Mouse (Mus musculus): ENCODE results near the gene Cd164. TPM values are rescaled to one million over a fixed set of nuclear protein-coding genes. Genes with fewer than 3 reads are reported as not detected.

Gene Cd164
- polyA plus RNA-seq, 1 experiment from 2014 or later: 180 TPM

DNA sequence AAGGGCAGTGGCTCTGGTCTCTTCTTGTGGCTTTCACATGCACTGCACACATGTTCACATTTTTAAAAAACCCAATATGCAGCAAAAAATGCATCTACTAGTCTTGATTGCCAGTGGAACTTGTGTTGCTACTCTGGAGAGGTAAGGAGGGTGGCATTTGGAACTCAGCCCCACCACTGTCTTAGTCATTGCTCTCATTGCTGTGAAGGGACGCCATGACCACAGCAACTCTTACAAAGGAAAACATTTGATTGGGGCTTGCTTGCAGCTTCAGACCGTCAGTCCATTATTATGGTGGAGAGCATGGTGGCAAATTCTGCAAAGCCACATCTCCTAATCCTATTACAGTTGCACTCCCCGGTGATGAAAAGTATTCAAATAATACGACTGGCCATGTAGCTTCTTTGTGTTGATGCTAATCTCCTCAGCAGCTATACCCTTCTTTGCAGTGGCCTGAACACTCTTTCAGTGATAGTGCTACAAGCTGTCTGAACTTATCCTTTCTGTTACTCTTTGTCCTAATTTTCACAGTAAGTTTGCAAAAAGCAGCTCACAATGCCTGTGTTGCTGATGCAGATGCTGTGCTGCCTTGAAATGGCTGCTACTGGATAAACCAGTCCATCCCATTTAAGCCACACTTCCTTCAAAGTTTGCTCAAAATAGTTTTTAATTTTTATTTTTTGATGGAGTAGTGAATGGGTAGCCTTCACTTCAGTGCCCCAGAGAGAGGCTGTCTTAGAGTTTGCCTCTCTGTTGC, 18.2 kb downstream of the Cd164 start:
- no peaks in the 10 kb centered on the region for H3K9me3 ChIP-seq (replicated peaks)
- WGBS: 94% methylated on average over 4 of the region's 4 CpGs
- no peak overlapping the region for H3K4me2 ChIP-seq
- no peak overlapping the region for H3K4me3 ChIP-seq (replicated peaks)
- H3K36me3 ChIP-seq: peaks cover 62% of the 10 kb centered on the region
- H3K9ac ChIP-seq: no peak overlapping the region
- no peaks in the 10 kb centered on the region for H3K27me3 ChIP-seq
- no peak for ATAC-seq (replicated peaks; ENCODE audit: low FRiP score)
- no peaks in the 10 kb centered on the region for H3K4me1 ChIP-seq
- no peak overlapping the region for H3K27ac ChIP-seq

DNA sequence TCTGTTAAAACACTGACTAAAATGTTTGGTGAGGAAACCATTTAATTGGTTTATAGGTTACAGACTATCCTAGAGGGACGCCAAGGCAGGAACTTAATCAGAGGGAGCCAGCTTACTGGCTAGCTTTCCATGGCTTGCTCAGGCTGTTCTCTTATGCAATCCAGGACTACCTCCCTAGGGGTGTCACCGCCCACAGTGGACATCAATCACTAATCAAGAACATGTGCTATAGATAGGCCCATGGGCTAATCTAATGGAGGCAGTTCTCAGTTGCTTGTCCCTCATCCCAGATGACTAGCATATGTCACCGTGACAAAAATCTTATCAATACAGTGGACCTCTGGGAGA, 18.7 kb downstream of the Cd164 start:
- no peaks in the 10 kb centered on the region for H3K4me1 ChIP-seq
- H3K4me2 ChIP-seq: no peak overlapping the region
- H3K27me3 ChIP-seq: no peaks in the 10 kb centered on the region
- 92% methylated on average over 3 of the region's 3 CpGs for WGBS
- no peaks in the 10 kb centered on the region for H3K9me3 ChIP-seq (replicated peaks)
- H3K27ac ChIP-seq: no peak overlapping the region
- H3K4me3 ChIP-seq (replicated peaks): no peak overlapping the region
- no peak overlapping the region for H3K9ac ChIP-seq
- ATAC-seq (replicated peaks; ENCODE audit: low FRiP score): no peak
- peaks cover 56% of the 10 kb centered on the region for H3K36me3 ChIP-seq

DNA sequence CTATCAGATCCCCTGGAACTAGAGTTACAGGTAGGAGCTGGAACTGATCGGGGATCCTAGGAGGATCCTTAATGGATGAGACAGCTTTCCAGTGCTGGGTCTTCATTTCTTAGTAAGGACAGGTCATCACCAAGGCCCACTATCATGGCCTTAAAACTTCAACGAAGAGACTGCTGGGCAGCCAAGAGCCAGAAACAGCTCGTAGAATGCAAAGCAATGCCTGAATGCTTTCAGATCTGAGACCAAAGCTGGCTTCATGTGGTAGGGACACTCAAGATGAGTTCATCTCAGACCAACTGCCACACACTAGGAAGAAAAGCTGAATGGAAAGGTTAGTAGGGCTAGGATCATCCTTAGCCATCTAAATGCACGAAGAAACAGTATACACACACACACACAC, 19.8 kb downstream of the Cd164 start:
- no peak for ATAC-seq (replicated peaks; ENCODE audit: low FRiP score)
- peaks cover 46% of the 10 kb centered on the region for H3K36me3 ChIP-seq
- 88% methylated on average over 4 of the region's 4 CpGs for WGBS

DNA sequence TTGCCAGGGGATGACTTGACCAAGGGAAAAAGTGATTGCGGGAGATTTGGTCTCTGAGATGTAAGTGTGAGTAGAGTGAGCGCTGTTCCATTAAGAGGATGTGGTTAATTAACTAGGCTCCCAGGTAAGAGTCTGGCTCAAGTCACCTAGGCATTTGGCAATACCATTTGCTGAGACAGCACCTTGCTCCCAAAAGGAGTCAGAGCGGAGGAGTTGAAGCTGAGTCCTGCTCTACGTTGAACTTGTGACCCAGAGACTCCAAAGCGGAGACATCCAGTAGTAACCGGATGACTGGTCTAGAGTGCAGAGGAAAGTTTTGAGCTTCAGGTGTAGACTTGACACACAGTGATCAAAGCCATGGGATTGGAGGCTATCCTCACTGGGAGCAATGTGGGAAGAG, 22.8 kb downstream of the Cd164 start:
- WGBS: 88% methylated on average over 6 of the region's 6 CpGs
- Histone ChIP-seq H3K9me3 (replicated peaks) (no peaks in the 10 kb centered on the region), H3K9ac (no peak overlapping the region), H3K4me3 (replicated peaks) (no peak overlapping the region), H3K4me2 (no peak overlapping the region), H3K27me3 (no peaks in the 10 kb centered on the region), H3K4me1 (peaks cover 10% of the 10 kb centered on the region), H3K36me3 (peaks cover 19% of the 10 kb centered on the region), H3K27ac (no peak overlapping the region)
- ATAC-seq (replicated peaks; ENCODE audit: low FRiP score): no peak

More for the DNA sequence above, 19.8 kb downstream of the Cd164 start:
- Histone ChIP-seq H3K4me1 (no peaks in the 10 kb centered on the region), H3K4me3 (replicated peaks) (no peak overlapping the region), H3K9ac (no peak overlapping the region), H3K4me2 (no peak overlapping the region), H3K27ac (no peak overlapping the region), H3K9me3 (replicated peaks) (no peaks in the 10 kb centered on the region), H3K27me3 (no peaks in the 10 kb centered on the region)

DNA sequence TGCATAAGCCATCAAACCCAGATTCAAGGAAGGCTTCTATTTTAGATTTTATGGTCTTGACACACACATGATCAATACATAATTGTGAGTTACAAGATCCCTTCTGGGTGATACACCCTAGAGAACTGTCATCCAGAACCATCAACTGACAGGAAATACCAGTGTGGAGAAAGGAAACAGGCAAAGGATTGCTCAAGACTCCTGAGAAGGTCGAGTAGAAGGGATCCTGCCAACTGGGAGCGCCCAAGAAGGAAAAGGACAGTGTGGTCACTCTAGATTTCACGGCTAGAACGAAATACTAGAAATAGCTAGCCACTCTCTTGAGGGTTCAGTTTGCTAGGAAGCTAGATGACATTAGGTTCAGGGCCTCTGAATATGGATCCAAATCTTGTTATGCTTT, 24.2 kb downstream of the Cd164 start:
- H3K9ac ChIP-seq: no peak overlapping the region
- H3K4me1 ChIP-seq: peaks cover 10% of the 10 kb centered on the region
- H3K4me3 ChIP-seq (replicated peaks): no peak overlapping the region
- no peak for ATAC-seq (replicated peaks; ENCODE audit: low FRiP score)
- 82% methylated on average over 4 of the region's 4 CpGs for WGBS
- H3K27me3 ChIP-seq: no peaks in the 10 kb centered on the region
- 0 out of 2 replicates have a peak, but pooled peaks cover 9% of the 10 kb centered on the region for H3K36me3 ChIP-seq
- H3K9me3 ChIP-seq (replicated peaks): 0 out of 2 replicates have a peak, but pooled peaks cover under 1% of the 10 kb centered on the region
- H3K27ac ChIP-seq: no peak overlapping the region
- H3K4me2 ChIP-seq: no peak overlapping the region

DNA sequence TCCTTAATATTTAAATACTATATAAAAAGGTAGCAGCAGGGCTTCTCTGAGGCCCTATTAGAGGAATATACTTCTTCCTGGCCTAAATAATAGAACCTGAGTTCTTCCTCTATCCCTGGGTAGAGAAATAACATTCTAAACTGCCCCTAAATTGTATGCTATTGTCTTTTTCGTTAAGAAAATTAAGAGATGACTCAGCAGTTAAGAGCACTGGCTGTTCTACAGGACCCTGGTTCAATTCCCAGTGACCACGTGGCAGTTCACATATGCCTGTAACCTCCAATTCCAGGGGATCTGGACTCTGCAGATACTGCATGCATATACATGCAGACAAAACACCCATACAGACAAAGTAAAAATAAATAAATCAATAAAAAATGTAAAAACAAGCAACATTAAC, 24.6 kb downstream of the Cd164 start:
- Histone ChIP-seq H3K9ac (no peak overlapping the region), H3K4me3 (replicated peaks) (no peak overlapping the region), H3K9me3 (replicated peaks) (0 out of 2 replicates have a peak, but pooled peaks cover 3% of the 10 kb centered on the region), H3K27me3 (no peaks in the 10 kb centered on the region), H3K4me2 (no peak overlapping the region), H3K36me3 (0 out of 2 replicates have a peak, but pooled peaks cover 9% of the 10 kb centered on the region), H3K27ac (no peak overlapping the region), H3K4me1 (peaks cover 10% of the 10 kb centered on the region)
- no peak for ATAC-seq (replicated peaks; ENCODE audit: low FRiP score)
- 73% methylated on average over 2 of the region's 2 CpGs for WGBS

DNA sequence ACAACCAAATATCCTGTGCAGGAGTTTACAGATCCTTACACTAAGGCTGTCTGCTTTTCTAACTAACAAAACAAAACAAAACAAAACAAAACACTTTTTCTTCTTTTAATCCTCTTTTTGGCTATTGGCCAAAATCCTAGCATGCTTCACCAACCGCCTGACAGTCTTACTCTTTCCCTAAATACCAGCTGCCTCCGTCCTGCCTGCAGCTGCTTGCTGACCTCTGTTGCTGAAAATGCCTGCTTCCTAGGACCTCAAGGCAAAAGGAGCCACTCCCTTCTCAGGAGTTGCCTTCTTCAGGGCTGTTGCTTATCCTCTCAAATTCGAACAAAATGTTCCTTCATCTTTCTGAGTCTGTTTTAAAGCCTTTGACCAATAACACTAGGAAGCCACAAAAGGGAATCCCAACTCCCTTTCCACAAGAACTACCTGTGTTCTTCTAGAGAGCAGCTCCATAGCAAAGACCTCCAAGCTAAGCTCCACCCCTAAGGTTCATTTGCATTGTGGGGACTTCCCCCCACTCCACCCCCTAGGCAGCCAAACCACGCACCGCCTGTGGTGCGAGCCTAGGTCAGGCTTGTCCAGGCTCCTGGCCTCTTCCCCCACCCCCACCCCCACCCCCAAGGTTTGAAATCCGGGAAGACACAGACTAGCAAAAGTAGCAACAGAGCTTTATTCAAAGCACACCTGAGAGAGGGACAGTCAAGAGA, 25.4 kb downstream of the Cd164 start:
- Histone ChIP-seq H3K4me1 (peaks cover 10% of the 10 kb centered on the region), H3K9me3 (replicated peaks) (peaks cover 6% of the 10 kb centered on the region; the same call in 1 of the 2 replicates), H3K9ac (no peak overlapping the region), H3K27ac (no peak overlapping the region), H3K36me3 (0 out of 2 replicates have a peak, but pooled peaks cover 3% of the 10 kb centered on the region), H3K4me2 (no peak overlapping the region; the same call in 1 of the 2 replicates), H3K27me3 (no peaks in the 10 kb centered on the region), H3K4me3 (replicated peaks) (no peak overlapping the region)
- WGBS: 12% methylated on average over 7 of the region's 7 CpGs
- ATAC-seq (replicated peaks; ENCODE audit: low FRiP score): no peak

DNA sequence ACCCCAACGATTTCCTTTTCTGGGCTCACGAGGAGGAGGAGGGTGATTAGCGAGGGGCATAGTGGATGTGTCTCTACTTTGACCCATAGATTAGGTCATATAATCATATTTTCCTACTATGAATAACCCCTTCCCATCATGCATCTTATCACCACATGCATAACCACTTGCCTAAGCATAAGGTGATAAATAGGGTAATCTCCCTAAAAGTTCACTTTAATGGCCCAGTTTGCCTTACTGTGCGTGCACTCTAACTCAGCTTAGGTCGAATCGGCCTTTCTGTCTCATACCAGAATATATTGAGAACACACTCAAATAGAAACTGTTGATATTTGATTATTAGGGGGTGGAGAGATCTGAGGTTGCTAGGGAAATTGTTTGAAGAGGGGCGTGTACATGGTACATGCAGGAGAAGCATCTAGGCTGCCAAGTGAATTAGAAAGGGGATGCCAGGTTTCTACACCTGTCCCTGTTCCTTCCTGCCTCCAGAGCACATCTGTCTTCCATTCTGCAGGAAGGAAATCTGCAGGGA, 26.1 kb downstream of the Cd164 start:
- no peak for ATAC-seq (replicated peaks; ENCODE audit: low FRiP score)
- Histone ChIP-seq H3K27ac (no peak overlapping the region), H3K4me2 (no peak overlapping the region; the same call in 1 of the 2 replicates), H3K9ac (no peak overlapping the region), H3K4me1 (peaks cover 10% of the 10 kb centered on the region), H3K9me3 (replicated peaks) (peaks cover 6% of the 10 kb centered on the region; the same call in 1 of the 2 replicates), H3K27me3 (no peaks in the 10 kb centered on the region), H3K4me3 (replicated peaks) (no peak overlapping the region), H3K36me3 (no peaks in the 10 kb centered on the region)
- WGBS: 62% methylated on average over 7 of the region's 7 CpGs

DNA sequence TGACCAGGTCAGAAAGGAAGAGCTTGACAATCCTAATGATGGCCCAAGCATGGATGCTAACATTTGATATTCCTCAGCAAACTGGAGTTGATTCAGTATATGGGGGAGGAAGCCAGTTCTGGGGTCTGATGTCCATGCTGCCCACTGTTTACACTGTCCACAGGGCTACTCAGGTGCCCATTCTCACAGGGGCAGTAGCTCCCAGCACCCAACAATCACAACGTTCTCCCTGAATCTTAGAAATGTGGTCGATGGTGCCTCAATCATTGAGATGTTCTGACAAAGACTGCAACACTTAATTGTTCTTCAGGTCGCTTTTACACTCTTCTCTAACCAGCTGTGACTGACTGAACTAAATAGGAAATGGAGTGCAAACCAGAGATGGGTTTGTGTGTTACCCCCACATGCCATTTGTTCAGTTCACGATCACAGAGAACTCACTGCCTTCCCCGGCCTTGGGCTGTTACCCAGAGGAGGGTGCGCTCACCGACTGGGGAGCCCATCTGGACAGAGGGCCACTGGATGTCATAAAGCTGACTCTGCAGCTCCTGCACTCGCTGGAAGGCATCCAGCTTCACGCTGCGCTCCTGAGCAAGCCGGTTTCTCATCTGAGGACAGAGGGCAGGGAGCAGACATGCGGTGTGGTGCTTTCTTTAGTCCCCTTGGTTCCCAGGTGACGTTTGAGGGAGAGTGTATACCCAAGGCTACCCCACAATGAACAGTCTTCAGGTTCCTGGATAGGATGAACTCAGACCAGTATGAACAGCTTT, 27.4 kb downstream of the Cd164 start:
- peak; percentile 62; the same call in 1 of the 2 replicates for ATAC-seq (replicated peaks; ENCODE audit: low FRiP score)
- Histone ChIP-seq H3K4me2 (no peak overlapping the region), H3K4me1 (peaks cover 10% of the 10 kb centered on the region), H3K9ac (no peak overlapping the region), H3K36me3 (no peaks in the 10 kb centered on the region), H3K27ac (no peak overlapping the region), H3K4me3 (replicated peaks) (no peak overlapping the region), H3K27me3 (no peaks in the 10 kb centered on the region), H3K9me3 (replicated peaks) (peaks cover 6% of the 10 kb centered on the region; the same call in 1 of the 2 replicates)
- 32% methylated on average over 13 of the region's 13 CpGs for WGBS

DNA sequence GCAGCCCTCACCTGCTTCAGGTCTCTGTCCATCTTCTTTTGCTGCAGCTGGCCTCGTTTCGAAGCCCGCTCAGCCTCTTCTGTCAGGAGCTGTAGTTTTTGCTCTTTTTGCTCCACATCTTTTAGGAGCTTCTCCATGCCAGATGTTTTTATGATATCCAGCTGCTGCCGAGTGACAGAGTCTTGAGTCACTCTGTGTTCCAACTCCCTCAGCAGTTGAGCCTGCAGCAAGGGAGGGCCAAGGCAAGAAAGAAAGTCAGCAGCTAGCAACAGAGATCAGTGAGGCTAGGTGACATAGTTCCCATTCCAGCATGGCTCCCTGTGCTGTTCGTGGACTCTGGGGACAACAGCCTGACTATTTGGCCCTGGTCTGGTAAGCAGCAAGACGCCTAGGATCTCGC, 31.5 kb downstream of the Cd164 start:
- Histone ChIP-seq H3K27me3 (no peaks in the 10 kb centered on the region), H3K9ac (no peak overlapping the region), H3K4me3 (replicated peaks) (no peak overlapping the region), H3K27ac (no peak overlapping the region), H3K4me2 (no peak overlapping the region), H3K36me3 (no peaks in the 10 kb centered on the region), H3K4me1 (peaks cover 23% of the 10 kb centered on the region), H3K9me3 (replicated peaks) (peaks cover 6% of the 10 kb centered on the region; the same call in 1 of the 2 replicates)
- ATAC-seq (replicated peaks; ENCODE audit: low FRiP score): no peak
- WGBS: 67% methylated on average over 7 of the region's 7 CpGs

DNA sequence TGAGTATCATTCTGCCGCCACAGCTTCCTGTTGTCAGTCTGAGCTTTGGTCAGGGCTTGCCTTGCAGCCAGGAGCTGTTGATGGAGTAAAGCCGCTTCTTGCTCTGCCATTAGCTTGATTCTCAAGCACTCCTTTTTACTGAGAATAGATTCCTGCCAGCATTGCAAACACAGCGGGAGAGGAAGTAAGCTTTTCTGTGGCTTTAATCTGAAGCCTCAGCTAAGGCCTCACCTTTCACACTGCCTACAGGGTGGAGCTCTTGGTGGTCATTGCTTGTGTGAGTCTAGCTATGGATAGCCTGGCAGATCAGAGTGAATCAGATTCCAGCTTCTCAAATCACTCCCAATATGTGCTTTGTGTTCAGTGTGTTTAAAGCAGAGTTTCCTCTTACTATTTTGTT, 33.1 kb downstream of the Cd164 start:
- Histone ChIP-seq H3K27ac (peak overlapping the region; percentile 78), H3K4me1 (peaks cover 23% of the 10 kb centered on the region), H3K9me3 (replicated peaks) (peaks cover 6% of the 10 kb centered on the region; the same call in 1 of the 2 replicates), H3K36me3 (no peaks in the 10 kb centered on the region), H3K4me3 (replicated peaks) (no peak overlapping the region), H3K9ac (no peak overlapping the region), H3K27me3 (no peaks in the 10 kb centered on the region), H3K4me2 (no peak overlapping the region)
- 48% methylated on average over 3 of the region's 3 CpGs for WGBS
- ATAC-seq (replicated peaks; ENCODE audit: low FRiP score): no peak; the same call in 1 of the 2 replicates
